Mouse (Mus musculus) activated CD4-positive, CD25-positive, alpha-beta regulatory T cell, adult 4 months (primary cell): ENCODE measurements around the gene Map3k1. TPM values are rescaled to one million over a fixed set of nuclear protein-coding genes. Genes with fewer than 3 reads are reported as not detected.

Source experiments
- ATAC-seq: one replicate; pipeline ENCODE4 v1.8.0; 2017
- polyA plus RNA-seq, 2 experiments: library from polyadenylated mRNA; unstranded; fragments of 100-300 nt; shearing (Covaris generic); gene quantifications; one replicate each; pipeline ENCODE4 v1.2.1; 2017

Map3k1 gene
- polyA plus RNA-seq, 2 experiments from 2014 or later: 84.4 to 102 TPM

DNA sequence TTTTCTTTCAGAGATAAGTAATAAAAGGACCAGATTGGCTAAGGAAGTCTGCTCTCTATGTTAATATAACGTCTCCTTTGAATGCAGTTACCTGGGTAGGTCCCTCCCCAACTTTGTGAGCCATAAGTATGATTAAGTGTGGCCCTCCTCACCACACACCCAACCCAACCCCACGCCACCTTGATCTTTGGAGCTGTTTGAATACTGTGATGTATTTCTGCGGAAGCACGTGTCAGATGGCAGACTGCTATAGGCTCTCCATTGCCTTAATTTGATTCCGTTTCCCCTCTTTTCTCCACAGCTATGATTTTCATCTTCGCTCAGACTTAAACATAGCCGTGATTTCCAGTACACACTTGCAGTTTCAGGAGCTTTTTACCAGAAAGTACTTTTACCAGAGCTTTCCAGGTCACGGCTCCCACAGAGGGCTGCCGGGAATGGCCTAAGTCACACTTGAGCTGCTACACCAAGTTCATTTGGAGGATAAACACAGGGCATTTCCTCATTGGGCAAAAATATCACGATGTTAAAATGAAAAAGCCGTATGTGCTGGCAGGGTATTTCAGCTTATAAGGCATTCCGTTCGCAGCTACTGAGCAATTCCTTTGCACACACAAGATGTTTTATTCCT lies 2.3 kb upstream of the Map3k1 start:
- no peak for ATAC-seq

DNA sequence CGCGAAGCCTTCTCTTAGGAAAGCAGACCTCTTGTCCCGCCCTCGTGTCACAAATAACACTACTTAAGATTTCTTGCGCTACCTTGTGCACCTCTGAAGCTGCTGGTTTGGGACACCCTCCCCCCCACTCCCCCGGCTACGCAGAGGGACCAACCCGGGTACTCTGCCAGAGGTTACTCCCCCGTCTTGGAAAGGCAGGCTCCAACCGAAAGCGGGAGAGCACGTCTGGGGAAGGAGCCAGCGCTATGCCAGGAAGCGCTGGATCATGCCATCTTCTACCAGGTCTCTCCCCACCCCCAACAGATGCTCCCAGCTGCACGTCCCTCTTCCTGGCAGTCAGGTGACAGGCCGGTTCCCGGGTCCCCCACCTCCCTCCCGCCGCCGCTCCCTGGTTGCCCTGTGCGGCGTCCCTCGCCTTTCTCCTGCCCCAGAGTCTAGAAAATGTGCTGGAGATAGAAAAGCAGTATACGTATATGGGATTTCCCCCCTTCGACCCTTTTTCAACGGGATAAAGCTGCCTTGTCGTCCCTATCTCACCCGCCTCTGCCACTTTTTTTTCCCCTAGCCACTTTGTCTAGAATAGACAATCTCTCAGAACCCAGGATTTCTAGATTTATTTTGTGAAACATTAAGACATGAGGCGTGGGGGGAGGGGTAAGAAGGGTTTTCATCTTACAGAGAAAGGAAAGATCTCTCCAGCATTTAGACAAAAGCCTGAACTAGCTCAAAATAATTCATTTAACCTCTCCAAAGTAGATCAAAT lies 854 bp upstream of the Map3k1 start:
- ATAC-seq: peak; percentile 9

DNA sequence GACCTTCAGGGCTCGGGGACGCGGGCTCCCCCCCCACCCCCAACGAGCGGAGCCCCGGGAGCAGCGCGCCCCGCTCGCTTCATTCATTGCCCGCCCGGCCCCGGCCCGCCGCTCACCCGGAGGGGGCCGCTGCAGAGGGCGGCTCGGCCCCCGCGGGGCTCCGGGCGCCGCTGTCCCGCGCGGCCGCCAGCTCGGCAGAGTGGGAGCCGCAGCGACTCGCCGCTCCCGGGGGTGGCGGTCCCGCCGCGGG lies 481 bp downstream of the Map3k1 start:
- no peak for ATAC-seq

DNA sequence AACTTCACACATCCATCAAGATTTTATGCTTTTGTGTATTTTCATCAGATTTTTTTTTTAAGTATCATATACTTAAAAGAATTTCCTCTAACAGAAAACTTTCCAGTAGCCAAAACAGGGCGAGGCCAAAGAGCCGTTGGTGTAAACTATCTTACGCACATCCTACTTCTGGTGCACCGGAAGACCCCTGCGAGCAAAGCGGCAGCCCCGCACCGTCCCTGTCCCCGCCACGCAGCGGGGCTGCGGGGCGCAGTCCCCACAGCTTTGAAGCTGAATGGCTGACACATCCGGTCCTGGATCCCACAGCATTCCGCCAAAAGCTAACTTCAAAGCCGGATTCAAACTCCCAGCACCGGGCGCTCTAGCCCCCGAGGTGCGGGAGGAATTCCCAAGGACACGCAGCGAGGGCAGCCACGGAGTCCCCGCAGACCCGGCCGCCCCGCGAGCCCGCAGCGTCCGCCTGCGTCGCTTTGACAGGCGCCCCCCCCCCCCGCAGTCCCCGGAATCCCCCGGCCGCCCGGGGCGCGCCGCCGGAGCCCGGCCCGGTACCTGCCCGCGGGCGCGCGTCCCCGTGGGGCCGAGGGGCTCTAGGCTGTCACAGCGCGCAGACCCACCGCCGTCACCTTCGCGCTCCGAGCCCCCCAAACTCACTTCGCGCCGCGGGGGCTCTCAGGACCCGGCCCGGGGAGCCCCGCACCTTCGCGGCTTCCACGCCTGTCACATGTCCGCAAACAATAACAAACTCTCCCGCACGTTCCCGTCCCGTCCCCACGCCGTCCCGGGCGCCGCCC lies 1.0 kb downstream of the Map3k1 start:
- peak; percentile 69 for ATAC-seq

DNA sequence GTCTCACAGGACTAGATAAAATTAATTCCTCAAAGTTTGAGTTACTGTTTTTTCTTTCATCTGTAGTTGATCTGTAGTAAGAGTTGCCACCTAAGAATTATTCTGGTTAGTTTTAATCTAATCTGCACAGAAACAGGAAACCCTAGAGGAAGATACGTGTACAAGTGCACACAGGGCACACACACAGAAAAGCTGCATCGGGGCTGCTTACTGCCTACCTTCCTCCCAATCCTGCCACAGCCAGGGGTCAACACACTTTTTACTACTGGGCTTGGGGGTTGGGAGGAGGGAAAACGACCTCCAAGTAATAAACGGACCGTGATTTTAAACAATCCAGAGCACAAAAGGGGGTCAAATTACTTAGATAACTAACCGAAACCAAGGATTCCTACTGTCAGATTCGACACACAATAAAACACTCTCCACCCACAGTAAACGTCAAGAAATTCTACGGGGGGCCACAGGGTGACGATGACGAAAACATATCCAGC lies 1.6 kb downstream of the Map3k1 start:
- ATAC-seq: peak; percentile 50

DNA sequence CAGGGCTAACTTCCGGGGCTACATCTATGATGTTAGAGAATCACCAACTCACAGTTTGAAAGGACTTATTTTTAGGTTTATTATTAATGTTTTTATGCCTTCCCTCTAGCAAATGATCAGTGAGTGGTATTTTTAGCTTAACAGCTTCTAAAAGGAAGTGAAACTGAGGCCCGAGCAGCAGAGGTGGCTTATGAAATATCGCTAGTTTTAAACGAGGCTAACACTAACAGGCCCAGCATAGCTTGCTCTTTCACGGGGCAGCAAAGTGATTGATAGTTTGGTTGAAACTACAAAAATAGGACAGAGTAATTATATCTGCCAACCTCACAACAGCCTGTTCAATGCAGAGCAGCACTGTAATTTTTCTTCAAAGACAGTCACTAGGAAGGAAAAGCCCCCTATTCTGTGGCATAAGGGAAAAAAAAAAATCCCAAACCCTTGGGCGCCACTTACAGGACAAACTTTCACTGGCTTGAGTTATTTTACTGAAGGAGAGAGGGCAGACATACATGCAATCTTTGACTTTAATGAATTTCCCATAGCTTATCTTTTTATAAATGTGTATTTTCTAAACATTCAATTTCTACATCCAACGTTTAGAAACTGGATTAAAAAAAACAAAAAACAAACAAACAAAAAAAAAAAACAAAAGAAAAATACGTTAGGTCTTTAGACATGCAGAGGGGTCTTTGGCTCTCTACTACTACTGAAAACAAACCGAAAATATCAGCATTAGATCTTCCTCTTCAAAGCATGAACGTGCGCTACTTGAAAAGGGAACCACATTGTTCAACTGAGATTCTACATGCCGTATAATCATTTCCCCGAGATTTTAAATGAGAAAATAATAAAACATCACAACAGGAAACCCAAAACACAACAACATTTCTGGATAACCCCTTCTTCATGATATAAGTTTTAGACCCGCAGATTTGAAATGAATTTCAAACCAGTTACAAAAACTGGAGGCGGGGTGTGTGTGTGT lies 2.8 kb downstream of the Map3k1 start:
- no peak for ATAC-seq

DNA sequence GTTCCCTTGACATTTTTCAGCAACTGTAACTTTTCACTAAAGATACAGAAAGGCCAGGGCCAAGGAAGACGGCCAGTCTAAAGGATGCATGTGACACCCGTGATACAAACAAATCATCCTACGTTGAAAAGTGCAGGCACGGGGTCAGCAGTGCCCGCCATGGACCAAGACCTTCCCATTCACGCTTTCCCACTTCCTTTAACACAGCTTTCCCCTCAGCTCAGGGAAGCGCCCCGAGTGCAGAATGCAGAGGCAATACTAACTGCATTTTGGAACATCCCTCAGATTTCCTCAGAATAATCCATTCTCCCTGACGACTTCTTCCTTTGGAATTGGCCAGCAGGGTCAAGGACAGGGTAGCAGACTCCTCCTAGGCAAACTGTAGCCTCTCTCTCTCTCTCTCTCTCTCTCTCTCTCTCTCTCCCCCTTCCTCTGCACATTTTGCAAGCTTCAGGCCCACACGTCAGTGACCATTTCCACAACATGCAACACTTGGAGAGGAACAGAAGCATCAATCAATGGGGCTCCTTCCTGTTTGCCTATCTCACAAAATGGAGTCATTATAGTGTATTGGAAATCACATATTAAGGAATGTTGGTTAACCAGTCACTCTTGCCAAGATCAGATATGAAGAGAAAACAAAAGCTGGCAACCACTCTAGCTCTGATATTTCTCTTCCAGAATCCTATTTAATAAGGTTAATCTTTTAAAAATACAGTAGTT lies 3.7 kb downstream of the Map3k1 start:
- no peak for ATAC-seq

DNA sequence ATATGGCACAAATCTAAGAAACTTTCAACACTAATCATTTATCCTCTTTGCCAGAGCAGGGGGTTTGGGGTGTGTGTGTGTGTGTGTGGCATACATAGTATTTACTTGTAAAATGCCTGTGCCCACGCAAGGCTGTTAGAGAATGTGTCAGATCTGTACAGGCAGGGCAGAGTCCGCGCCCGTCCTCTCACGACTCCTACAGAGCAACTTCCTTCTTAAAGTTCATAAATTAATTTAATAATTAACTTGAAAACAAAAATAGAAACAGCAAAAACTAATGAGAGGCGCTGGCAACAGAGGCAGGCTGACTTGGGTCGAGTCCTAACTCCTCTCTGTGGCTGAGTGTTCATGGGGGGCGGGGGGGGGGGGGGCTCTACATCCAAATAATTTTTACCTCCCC lies 4.6 kb downstream of the Map3k1 start:
- ATAC-seq: no peak

DNA sequence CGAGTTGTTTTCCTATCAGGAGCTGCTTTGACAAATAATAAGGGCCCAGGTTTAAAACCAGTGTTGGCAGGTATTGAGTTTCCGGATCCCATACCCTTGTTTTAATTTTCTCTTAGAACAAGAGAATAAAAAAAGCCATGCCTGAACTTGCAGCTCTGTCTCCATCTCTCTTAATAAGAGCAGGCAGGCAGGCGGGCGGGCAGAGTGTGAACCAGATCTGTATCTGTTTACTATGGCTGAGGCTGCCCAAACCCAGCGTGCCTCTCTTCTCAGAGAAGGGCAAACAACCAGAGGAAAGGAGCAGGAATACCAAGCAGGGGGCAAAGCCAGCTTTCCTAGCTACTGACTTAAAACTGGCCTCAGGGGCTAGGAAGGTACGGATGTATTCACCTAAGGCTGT lies 5.3 kb downstream of the Map3k1 start:
- no peak for ATAC-seq

DNA sequence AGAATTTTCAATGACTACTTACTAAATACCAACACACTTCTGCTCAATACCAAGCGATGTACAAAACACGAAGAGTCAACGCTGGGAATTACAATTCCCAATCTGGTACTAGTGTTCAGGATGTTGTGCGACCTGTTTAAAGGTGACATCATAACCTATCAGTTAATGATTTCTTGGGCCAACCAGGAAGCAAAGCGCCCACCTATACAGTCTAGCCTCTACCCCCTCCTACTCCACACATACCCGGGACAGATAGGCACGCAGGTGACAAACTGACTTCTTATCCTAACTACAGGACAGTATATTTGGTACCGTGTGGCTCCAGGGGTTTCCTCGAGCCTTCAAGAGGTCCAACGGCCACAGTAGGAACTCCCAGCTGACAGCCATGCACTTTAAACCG lies 5.9 kb downstream of the Map3k1 start:
- ATAC-seq: no peak

DNA sequence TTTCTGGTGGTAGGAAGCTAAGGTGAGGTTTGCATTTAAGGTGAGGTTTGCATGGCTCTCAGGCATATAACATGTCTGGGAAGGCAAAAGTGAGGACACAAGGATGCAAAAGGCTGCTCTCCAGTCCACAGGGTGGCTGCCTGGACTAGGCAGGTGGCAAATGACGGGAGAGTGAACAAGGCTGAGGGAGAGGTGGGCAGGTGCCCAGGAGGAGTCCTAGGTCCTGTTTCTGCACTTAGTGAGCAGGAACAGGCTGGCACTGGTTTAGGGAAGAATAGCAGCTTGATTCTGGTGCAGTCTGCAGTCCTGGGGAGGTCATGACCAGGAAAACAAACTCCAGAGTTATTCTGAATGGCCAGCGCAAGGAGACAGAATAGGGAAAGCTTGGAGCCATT lies 6.5 kb downstream of the Map3k1 start:
- no peak for ATAC-seq

DNA sequence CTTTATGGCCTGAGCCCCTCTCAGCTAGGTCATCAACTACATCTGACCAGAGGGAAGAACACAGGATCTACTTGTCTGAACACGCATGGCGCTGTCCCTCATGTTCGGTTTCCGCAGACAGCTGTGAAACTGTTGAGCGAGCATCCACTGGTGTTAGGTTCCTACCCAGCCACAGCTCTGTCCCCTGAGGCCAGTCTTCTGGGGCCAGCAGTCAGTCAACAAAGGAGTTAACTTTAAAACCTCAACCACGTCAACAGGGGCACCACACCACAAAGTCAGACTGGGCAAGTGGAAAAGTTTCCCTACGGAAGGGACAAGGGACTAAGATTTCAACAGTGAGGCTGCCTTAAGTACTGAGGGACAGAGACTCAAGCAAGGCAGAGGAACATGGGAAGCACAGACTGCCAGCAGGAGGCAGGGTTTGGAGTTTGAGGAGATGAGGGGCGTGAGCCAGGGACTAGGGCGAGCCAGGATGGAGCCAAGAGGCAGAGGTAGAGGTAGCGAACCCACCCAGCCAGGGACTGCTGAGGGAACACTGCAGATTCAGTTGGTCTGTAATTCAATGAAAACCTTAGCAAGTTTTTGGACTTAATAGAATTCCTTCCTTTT lies 7.0 kb downstream of the Map3k1 start:
- ATAC-seq: no peak

DNA sequence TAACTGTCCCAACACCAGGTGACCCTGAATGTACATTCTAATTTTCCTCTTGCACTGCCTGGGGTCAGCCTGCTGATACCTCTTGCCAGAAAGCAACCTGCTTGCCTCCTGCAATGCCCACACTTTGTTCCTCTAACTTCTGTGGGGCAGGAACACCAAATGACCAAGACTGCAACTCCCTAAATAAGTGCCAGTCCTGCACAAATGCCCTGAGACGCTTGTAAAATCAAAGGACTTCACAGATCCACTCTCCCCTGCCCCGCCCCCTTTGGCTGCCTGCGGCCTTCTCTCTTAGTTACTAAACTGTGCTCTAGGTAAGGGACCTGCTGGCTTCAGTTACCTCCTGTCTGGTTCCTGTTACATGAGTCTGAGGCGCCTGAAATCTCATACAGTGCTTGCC lies 7.9 kb downstream of the Map3k1 start:
- no peak for ATAC-seq

DNA sequence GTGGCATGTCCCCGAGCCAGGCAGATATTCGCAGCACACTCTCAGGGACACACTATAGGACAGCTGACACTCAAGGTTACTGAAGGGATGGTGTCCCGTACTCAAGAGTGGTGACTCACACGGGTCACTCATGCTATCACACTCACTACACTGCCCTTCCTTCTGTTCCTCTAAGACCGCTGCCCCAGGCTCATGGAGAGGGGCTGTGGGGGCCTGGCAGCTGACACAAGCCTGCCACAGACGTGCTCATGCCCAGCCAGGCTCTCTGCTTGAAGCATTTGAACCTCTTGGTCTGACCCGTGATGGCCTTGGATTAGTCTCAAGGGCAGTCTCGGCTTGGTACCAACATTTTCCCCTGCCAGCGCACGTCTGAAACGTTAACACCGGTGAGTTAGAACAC lies 10.7 kb downstream of the Map3k1 start:
- ATAC-seq: no peak

DNA sequence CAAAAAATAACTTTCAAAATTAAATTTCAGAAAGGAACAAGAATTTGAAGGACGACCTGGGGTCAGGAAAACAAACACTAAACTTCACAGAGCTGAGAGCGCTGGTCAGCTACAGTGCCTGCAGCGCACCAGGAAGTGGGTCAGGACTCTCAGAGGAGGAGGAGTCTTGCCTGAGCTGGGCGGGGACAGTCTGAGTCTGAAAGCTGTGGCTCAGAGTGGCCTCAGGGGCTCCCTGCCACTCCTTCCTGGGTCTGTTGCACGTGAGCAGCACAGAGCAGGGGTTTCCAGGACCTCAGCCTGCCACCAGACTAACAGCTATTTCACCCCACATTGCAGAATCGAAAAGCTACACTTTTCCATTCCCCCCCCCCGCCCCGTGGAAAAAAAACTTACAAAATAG lies 11.8 kb downstream of the Map3k1 start:
- ATAC-seq: peak; percentile 89

DNA sequence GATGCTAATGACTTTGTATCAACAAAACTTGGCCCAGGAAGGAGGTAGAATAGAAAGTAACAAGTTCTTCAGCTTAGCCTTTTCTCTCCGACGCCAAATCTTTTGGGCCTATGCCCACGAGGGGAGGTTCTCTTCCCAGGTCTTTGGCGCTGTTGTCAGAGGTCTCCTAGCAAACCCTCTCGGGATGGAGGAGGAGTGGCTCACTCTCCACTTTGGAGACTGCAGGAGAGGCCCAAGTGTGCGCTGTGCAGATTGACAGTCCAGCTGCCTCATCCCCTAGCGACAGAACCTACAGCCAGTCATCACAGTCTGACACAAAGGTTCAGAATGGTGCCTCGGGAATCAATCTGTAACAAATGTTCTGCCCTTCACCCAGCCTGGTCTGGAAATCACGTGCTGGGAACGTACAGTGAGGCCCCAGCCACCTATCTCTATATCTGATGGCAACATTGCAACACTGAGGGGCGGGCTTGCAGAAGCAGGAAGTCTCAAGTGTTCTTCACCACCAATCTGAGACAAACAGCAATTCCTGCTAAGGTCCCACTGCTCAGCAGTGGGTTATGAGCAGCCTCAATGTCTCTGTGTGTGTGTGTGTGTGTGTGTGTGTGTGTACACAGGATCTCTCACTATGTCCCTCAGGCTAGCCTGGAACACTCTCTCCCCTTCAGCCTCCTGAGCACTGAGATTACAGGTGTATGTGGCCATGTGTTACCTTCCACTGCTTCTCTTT lies 12.4 kb downstream of the Map3k1 start:
- ATAC-seq: peak; percentile 82

DNA sequence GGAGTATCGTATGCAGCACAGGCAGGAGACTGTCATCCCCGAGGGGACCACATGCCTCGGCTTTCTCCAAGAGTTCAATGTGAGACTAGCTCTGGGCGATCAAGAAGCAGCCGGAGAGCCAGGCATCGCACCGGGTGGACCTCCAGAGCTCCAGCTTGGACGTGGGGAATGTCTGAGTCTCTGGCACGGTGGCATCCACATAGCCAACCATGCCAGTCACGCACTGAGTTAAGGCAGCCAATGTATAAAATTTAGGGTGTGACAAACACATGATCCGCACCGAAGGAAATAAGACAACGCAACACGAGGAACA lies 15.9 kb downstream of the Map3k1 start:
- no peak for ATAC-seq

DNA sequence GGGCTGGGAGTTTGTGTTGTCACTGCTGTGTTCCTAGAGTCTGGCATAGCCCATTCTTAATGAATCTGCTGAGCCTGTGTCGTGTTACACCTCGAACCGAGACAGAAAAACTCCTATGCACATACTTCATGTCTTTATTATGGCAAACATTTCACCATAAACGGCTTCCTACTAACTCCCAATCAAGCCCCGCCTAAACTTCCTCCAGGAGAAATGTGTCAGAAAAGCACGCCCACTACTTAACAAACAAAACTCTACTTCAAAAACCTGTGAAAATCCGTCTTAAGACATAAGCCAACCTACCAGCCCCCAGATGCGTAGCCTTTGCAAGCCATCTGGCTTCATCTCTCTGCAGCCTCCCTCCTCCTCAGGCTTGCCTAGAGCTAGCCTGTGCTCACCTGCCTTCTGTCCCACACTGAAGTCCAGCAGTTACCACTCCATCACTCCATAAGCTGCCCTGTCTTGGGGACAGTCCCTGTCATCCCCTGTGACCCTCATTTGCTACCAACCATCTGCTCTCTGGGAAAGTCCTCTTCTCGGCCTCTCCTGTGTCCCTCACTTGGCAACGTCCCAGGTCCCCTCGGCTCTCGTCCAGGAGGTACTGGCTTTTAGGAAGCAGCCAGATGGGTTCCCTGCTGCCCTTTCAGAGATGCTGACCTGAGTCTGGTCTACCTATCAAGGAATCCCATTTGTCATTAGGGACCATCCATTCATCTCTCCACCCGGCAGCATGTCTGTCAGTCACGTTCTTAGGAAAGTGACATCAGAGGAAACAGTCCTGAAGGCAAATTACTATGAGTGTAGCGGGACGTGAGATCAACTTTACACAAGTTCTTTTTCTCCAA lies 16.4 kb downstream of the Map3k1 start:
- no peak for ATAC-seq

DNA sequence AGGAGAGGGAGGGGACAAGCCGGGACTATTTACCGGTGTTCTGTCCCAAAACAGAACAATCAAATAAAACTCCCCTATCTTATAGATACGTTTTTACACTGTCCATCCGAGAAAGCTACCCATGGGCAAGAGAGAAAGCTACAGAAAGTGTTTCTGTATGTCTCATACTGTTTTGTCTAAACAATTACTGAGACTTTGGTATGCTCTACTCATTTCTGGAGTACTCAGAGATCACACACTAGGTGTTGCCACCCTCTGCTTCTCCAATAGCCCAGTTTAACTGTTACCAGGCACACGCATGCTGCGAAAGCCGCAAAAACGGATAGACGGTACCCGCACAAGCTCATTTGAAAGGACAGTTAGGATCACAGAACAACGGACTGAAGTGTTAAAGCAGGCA lies 17.2 kb downstream of the Map3k1 start:
- ATAC-seq: no peak
